In the genomic region with DNA sequence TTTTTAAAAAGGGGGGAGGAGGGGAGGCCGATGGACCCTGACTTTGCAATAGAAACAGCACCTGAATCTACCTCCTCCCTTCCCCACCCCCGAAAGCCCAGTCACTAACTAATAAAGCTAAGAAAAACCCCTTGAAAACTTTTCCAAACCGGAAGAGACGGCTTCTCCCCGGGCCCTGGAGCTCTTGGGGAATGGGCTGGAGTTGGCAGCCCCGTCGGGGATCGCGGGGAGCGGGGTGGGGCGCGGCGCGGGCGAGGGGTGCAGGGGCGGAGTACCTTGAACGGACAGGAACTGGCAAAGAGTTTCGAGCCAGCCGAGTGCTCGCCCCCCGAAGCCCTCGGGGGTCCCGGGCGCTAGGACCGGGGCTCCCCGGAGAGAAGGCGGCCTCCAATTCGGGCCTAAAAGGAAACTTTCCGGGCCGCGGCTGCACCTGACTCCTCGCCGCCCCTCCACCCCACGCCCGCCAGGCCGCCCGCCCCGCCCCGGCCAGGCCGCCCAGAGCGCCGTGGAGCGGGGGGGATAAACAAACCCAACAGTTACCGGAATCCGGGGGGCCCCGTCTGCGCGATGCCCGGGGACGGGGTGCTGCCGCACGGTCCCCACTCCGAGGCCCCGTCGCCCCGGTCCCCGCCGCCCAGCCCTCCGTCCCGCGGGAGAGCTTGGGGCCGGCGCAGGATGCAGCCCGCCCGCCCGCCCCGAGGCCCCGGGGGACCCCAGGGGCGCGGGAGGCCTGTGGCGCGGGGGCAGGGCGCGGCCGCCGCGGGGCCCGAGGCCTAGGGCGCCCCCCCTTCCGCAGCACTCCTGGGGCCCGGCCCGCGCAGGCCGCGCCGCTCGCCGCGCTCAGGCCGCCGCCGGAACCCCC, we compare ENCODE assay signal across 8 mouse cellular contexts. TPM values are rescaled to one million over a fixed set of nuclear protein-coding genes. Genes with fewer than 3 reads are reported as not detected.
DNase-seq lines count a peak whose midpoint lies in the region; ATAC-seq lines count a peak whose summit lies in the region.

No protein-coding gene starts in this region.

- peak overlapping the region; percentile 100 for H3K27ac ChIP-seq in embryonic facial prominence, embryonic 13.5 days
- H3K27ac ChIP-seq in heart, embryonic 11.5 days (ENCODE audit: low read depth, low read length) = peak overlapping the region; percentile 99
- peak overlapping the region; percentile 98 for H3K27ac ChIP-seq in kidney, embryonic 16.5 days (ENCODE audit: low read length)
- H3K27ac ChIP-seq in liver, embryonic 16.5 days (ENCODE audit: low read length) = peak overlapping the region; percentile 98
- peak overlapping the region; percentile 99 for H3K27ac ChIP-seq in neural tube, embryonic 13.5 days (replicated peaks)

- peaks cover 31% of the 10 kb centered on the region for H3K4me1 ChIP-seq in embryonic facial prominence, embryonic 13.5 days
- peaks cover 9% of the 10 kb centered on the region for H3K4me1 ChIP-seq in heart, embryonic 11.5 days (ENCODE audit: control insufficient read depth, insufficient read depth, low read length)
- H3K4me1 ChIP-seq in kidney, embryonic 16.5 days (ENCODE audit: insufficient read depth, low read length) = peaks cover 40% of the 10 kb centered on the region
- peaks cover 18% of the 10 kb centered on the region for H3K4me1 ChIP-seq in liver, embryonic 16.5 days (ENCODE audit: control insufficient read depth, low read depth, low read length)
- H3K4me1 ChIP-seq in neural tube, embryonic 13.5 days (replicated peaks) = peaks cover 56% of the 10 kb centered on the region

- no peaks in the 10 kb centered on the region for H3K27me3 ChIP-seq in embryonic facial prominence, embryonic 13.5 days
- no peaks in the 10 kb centered on the region for H3K27me3 ChIP-seq in heart, embryonic 11.5 days (ENCODE audit: control insufficient read depth, insufficient read depth, low read length)
- no peaks in the 10 kb centered on the region for H3K27me3 ChIP-seq in kidney, embryonic 16.5 days (ENCODE audit: insufficient read depth, low read length)
- no peaks in the 10 kb centered on the region for H3K27me3 ChIP-seq in liver, embryonic 16.5 days (ENCODE audit: control insufficient read depth, insufficient read depth, low read depth, low read length)
- no peaks in the 10 kb centered on the region for H3K27me3 ChIP-seq in neural tube, embryonic 13.5 days

- H3K4me2 ChIP-seq in embryonic facial prominence, embryonic 13.5 days = peak overlapping the region; percentile 88
- H3K4me2 ChIP-seq in heart, embryonic 11.5 days = peak overlapping the region; percentile 81
- peak overlapping the region; percentile 80 for H3K4me2 ChIP-seq in kidney, embryonic 16.5 days (replicated peaks; ENCODE audit: low read depth, low read length)
- H3K4me2 ChIP-seq in liver, embryonic 16.5 days (ENCODE audit: low read depth, low read length) = peak overlapping the region; percentile 81
- peak overlapping the region; percentile 65 for H3K4me2 ChIP-seq in neural tube, embryonic 13.5 days

- H3K4me3 ChIP-seq in embryonic facial prominence, embryonic 13.5 days = peak overlapping the region; percentile 91
- peak overlapping the region; percentile 96 for H3K4me3 ChIP-seq in heart, embryonic 11.5 days (ENCODE audit: low read depth, low read length)
- H3K4me3 ChIP-seq in kidney, embryonic 16.5 days (ENCODE audit: low read length) = peak overlapping the region; percentile 94
- H3K4me3 ChIP-seq in liver, embryonic 16.5 days (ENCODE audit: low read depth, low read length) = peak overlapping the region; percentile 90
- H3K4me3 ChIP-seq in neural tube, embryonic 13.5 days = peak overlapping the region; percentile 94

- peak; percentile 62 for DNase-seq in ovary, postnatal 10 days (ENCODE audit: low spot score)
- DNase-seq in ovary, adult 18-20 months (ENCODE audit: low spot score) = no peak
- peak; percentile 56 for DNase-seq in thymus, postnatal 0 days (ENCODE audit: low spot score)

- ATAC-seq in embryonic facial prominence, embryonic 13.5 days (ENCODE audit: insufficient number of reproducible peaks, insufficient read depth, low FRiP score, low TSS enrichment, low read depth) = peak; percentile 61
- ATAC-seq in heart, embryonic 11.5 days (replicated peaks; ENCODE audit: insufficient number of reproducible peaks, low FRiP score, low TSS enrichment) = peak; percentile 69
- ATAC-seq in kidney, embryonic 16.5 days (ENCODE audit: low FRiP score, low TSS enrichment) = peak; percentile 47
- ATAC-seq in liver, embryonic 16.5 days (ENCODE audit: low read depth) = peak; percentile 74
- ATAC-seq in neural tube, embryonic 13.5 days (ENCODE audit: low read depth) = peak; percentile 51

- peak overlapping the region; percentile 100 for H3K9ac ChIP-seq in embryonic facial prominence, embryonic 13.5 days
- peak overlapping the region; percentile 100 for H3K9ac ChIP-seq in heart, embryonic 11.5 days (ENCODE audit: low read depth, low read length)
- H3K9ac ChIP-seq in kidney, embryonic 16.5 days (replicated peaks; ENCODE audit: low read length) = peak overlapping the region; percentile 100
- peak overlapping the region; percentile 99 for H3K9ac ChIP-seq in liver, embryonic 16.5 days (ENCODE audit: low read depth, low read length)
- H3K9ac ChIP-seq in neural tube, embryonic 13.5 days = peak overlapping the region; percentile 100

- H3K9me3 ChIP-seq in embryonic facial prominence, embryonic 13.5 days = no peaks in the 10 kb centered on the region
- no peaks in the 10 kb centered on the region for H3K9me3 ChIP-seq in heart, embryonic 11.5 days (replicated peaks; ENCODE audit: control insufficient read depth, low read length)
- no peaks in the 10 kb centered on the region for H3K9me3 ChIP-seq in kidney, embryonic 16.5 days (ENCODE audit: low read length)
- no peaks in the 10 kb centered on the region for H3K9me3 ChIP-seq in liver, embryonic 16.5 days (replicated peaks; ENCODE audit: control insufficient read depth, low read length)
- no peaks in the 10 kb centered on the region for H3K9me3 ChIP-seq in neural tube, embryonic 13.5 days

- H3K36me3 ChIP-seq in embryonic facial prominence, embryonic 13.5 days = peaks cover 11% of the 10 kb centered on the region
- peaks cover 4% of the 10 kb centered on the region for H3K36me3 ChIP-seq in heart, embryonic 11.5 days (ENCODE audit: control insufficient read depth, insufficient read depth, low read length)
- peaks cover 3% of the 10 kb centered on the region for H3K36me3 ChIP-seq in kidney, embryonic 16.5 days (ENCODE audit: insufficient read depth, low read length)
- peaks cover 5% of the 10 kb centered on the region for H3K36me3 ChIP-seq in liver, embryonic 16.5 days (ENCODE audit: control insufficient read depth, insufficient read depth)
- H3K36me3 ChIP-seq in neural tube, embryonic 13.5 days = peaks cover 6% of the 10 kb centered on the region

- WGBS in embryonic facial prominence, embryonic 13.5 days = 1% methylated on average over 68 of the region's 92 CpGs
- under 1% methylated on average over 39 of the region's 92 CpGs for WGBS in heart, embryonic 11.5 days (ENCODE audit: insufficient replicate concordance)
- WGBS in kidney, embryonic 16.5 days = under 1% methylated on average over 44 of the region's 92 CpGs
- under 1% methylated on average over 45 of the region's 92 CpGs for WGBS in liver, embryonic 16.5 days (ENCODE audit: insufficient replicate concordance)
- WGBS in neural tube, embryonic 13.5 days = under 1% methylated on average over 53 of the region's 92 CpGs

RNA-seq across cellular contexts. Expression of a gene that starts 1.0 kb away (rescaled TPM):
- 12.2 and 12.7 TPM in 2 replicates for polyA plus RNA-seq in embryonic facial prominence, embryonic 13.5 days (2015; fragmentation: Nextera tagmentation; extraction: Ambion mirVana)
- 6.1 and 13.8 TPM in 2 replicates for polyA plus RNA-seq in heart, embryonic 11.5 days (2014; fragmentation: Nextera tagmentation; extraction: Ambion mirVana)
- polyA plus RNA-seq in kidney, embryonic 16.5 days (2015; fragmentation: Nextera tagmentation; extraction: Ambion mirVana) = 9.5 and 10.6 TPM in 2 replicates
- 4.5 and 4.9 TPM in 2 replicates for polyA plus RNA-seq in liver, embryonic 16.5 days (2015; fragmentation: Nextera tagmentation; extraction: Ambion mirVana)
- polyA plus RNA-seq in neural tube, embryonic 13.5 days (2015; fragmentation: Nextera tagmentation; extraction: Ambion mirVana) = 9.5 and 12.4 TPM in 2 replicates
- 7.0 and 9.2 TPM in 2 replicates for polyA plus RNA-seq in thymus, postnatal 0 days (2015; fragmentation: Nextera tagmentation; extraction: Ambion mirVana)
